Mouse (Mus musculus) lung, postnatal 10 days (tissue): ENCODE data around the gene Dnah7a.
"Not testable (repeated sequence)": the region's sequence is repeated elsewhere in the genome, so short reads cannot be mapped to it uniquely, and the experiment has no call there.

ENCODE experiments used
- DNase-seq: peaks from one replicate; pipeline ENCODE4 v3.0.0; 2021

The Dnah7a gene

GRCm38 (mm10) chr1:53664268-53664667 is 42.3 kb downstream of the Dnah7a start:
- not testable (repeated sequence) for DNase-seq

GRCm38 (mm10) chr1:53639865-53640794 is 66.5 kb downstream of the Dnah7a start:
- DNase-seq = peak; percentile 4

- DNase-seq = not testable (repeated sequence)
These were observed 70.9 kb downstream of the Dnah7a start for GRCm38 (mm10) chr1:53635641-53636040.

GRCm38 (mm10) chr1:53632040-53632439 is 74.5 kb downstream of the Dnah7a start:
- DNase-seq = not testable (repeated sequence)

- DNase-seq = no peak
These were observed 76.6 kb downstream of the Dnah7a start for GRCm38 (mm10) chr1:53630011-53630410.

- DNase-seq = no peak
These were observed 93.1 kb downstream of the Dnah7a start for GRCm38 (mm10) chr1:53613486-53613885.

- DNase-seq = not testable (repeated sequence)
These were observed 125.3 kb downstream of the Dnah7a start for GRCm38 (mm10) chr1:53581326-53581725.

GRCm38 (mm10) chr1:53557918-53558317 is 148.7 kb downstream of the Dnah7a start:
- DNase-seq = not testable (repeated sequence)

- not testable (repeated sequence) for DNase-seq
These were observed 159.6 kb downstream of the Dnah7a start for GRCm38 (mm10) chr1:53547018-53547417.

- DNase-seq = not testable (repeated sequence)
These were observed 168.2 kb downstream of the Dnah7a start for GRCm38 (mm10) chr1:53538356-53538755.

- not testable (repeated sequence) for DNase-seq
These were observed 171.8 kb downstream of the Dnah7a start for GRCm38 (mm10) chr1:53534826-53535225.

- DNase-seq = not testable (repeated sequence)
These were observed 180.6 kb downstream of the Dnah7a start for GRCm38 (mm10) chr1:53526021-53526420.

- no peak for DNase-seq
These were observed 232.9 kb downstream of the Dnah7a start for GRCm38 (mm10) chr1:53473699-53474098.

GRCm38 (mm10) chr1:53472084-53472483 is 234.5 kb downstream of the Dnah7a start:
- not testable (repeated sequence) for DNase-seq

GRCm38 (mm10) chr1:53467325-53467670 is 239.3 kb downstream of the Dnah7a start:
- DNase-seq = no peak

GRCm38 (mm10) chr1:53466524-53467324 is 239.9 kb downstream of the Dnah7a start:
- not testable (repeated sequence) for DNase-seq

- not testable (repeated sequence) for DNase-seq
These were observed 267.4 kb downstream of the Dnah7a start for GRCm38 (mm10) chr1:53439173-53439572.

GRCm38 (mm10) chr1:53432433-53432832 is 274.2 kb downstream of the Dnah7a start:
- not testable (repeated sequence) for DNase-seq

GRCm38 (mm10) chr1:53405803-53406325 is 300.7 kb downstream of the Dnah7a start:
- no peak for DNase-seq

- DNase-seq = peak; percentile 2
These were observed 312.4 kb downstream of the Dnah7a start for GRCm38 (mm10) chr1:53393936-53394760.

- DNase-seq = no peak
These were observed 317.8 kb downstream of the Dnah7a start for GRCm38 (mm10) chr1:53388762-53389161.

- DNase-seq = no peak
These were observed 322.4 kb downstream of the Dnah7a start for GRCm38 (mm10) chr1:53384085-53384688.
